Mouse (Mus musculus) brown adipose tissue, adult 24 weeks (tissue): ENCODE measurements around the gene Lrrc32. TPM values are rescaled to one million over a fixed set of nuclear protein-coding genes. Genes with fewer than 3 reads are reported as not detected.

Source experiments
- H3K27ac ChIP-seq: fragments of 200-500 bp; replicated peaks from 2 replicates; pipeline ENCODE4 v1.5.1; 2012; ENCODE audit warnings: low read depth, mild to moderate bottlenecking, low read length
- H3K4me1 ChIP-seq: fragments of 200-500 bp; 2 replicates; pipeline ENCODE4 v1.6.1; 2012; ENCODE audit warnings: low read length, mixed read lengths; ENCODE audit not compliant: control insufficient read depth, insufficient read depth, insufficient read length
- H3K4me3 ChIP-seq: fragments of 200-500 bp; 2 replicates; pipeline ENCODE4 v1.5.1; 2012; ENCODE audit warnings: low read depth, mild to moderate bottlenecking, low read length, moderate library complexity; ENCODE audit not compliant: insufficient read depth
- polyA plus RNA-seq: library from polyadenylated mRNA; stranded (reverse); fragments of >200 nt; gene quantifications from 2 replicates; pipeline ENCODE4 v1.2.4, GENCODE M21; 2012; ENCODE audit not compliant: missing spikeins, insufficient read depth, insufficient read length

The Lrrc32 gene
- 4.5 and 5.1 TPM in 2 replicates for polyA plus RNA-seq

GRCm38 (mm10) chr7:98489131-98489530, at the start of gene Lrrc32:
Gene Lrrc32, plus strand, starts transcription at chr7:98489283.
- Histone ChIP-seq H3K27ac (peak within 1 kb of the TSS; percentile 79), H3K4me1 (peaks cover 16% of the 10 kb centered on the region), H3K4me3 (peak within 1 kb of the TSS; percentile 84)

DNA sequence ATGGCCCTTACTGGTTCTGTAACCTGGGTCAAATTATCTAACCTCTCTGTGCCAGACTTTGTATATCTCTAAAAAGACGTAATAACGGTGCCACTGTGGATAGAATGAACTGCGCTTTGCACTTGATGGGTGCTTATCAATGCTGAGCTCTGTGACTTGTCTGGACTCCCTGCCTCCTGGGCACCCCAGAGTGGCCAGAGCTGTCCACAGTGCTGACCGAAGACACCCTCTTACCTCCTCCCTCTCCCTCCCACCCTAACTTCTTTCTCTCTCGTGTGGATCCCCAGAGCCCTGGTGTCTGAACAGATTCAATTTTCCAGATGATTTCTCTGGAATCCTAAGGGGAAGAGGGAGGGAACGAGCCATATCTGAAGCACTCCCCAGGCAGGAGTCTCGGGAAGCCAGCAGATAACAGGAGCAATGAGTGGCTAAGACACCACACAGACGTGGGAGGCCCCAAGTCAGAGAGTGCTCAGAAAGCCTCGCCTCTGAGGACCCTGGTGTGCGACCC, 49.1 kb upstream of the Lrrc32 start, which contains the start of gene Gucy2d:
Gene Gucy2d (plus strand): TSS at position 461 of the 511 bp plus-strand sequence.
- H3K4me1 ChIP-seq = no peaks in the 10 kb centered on the region
- H3K4me3 ChIP-seq = no peak within 1 kb of the TSS
- no peak within 1 kb of the TSS for H3K27ac ChIP-seq

DNA sequence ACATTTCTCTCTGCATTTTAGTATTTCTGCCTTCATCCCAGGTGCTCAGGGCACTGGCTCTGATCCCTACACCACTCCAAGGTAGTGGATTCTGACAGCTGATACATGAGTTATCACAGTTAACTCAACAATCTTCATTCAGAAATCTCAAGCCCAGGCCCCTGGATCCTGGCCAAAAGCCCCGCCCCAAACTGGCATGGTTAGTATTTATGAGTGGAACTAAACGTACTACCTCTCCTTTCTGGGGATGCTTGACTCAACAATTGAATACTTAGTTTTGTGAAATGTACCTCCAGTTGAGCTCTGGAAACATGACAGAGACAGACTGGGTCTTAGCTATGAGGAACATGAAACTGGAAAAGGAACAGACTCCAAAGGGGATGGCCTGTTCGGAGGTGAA, 42.2 kb upstream of the Lrrc32 start:
- no peak overlapping the region for H3K27ac ChIP-seq
- H3K4me3 ChIP-seq = no peak overlapping the region
- H3K4me1 ChIP-seq = no peaks in the 10 kb centered on the region

GRCm38 (mm10) chr7:98447585-98448308, 41.3 kb upstream of the Lrrc32 start:
- Histone ChIP-seq H3K27ac (0 out of 2 replicates have a peak overlapping the region, but pooled peaks have one; percentile 15), H3K4me3 (no peak overlapping the region), H3K4me1 (no peaks in the 10 kb centered on the region)

- Histone ChIP-seq H3K4me3 (no peak overlapping the region), H3K4me1 (no peaks in the 10 kb centered on the region), H3K27ac (0 out of 2 replicates have a peak overlapping the region, but pooled peaks have one; percentile 25)
These were observed 40.8 kb upstream of the Lrrc32 start for GRCm38 (mm10) chr7:98448309-98448630.

GRCm38 (mm10) chr7:98449696-98450095, 39.4 kb upstream of the Lrrc32 start:
- Histone ChIP-seq H3K27ac (no peak overlapping the region), H3K4me3 (no peak overlapping the region), H3K4me1 (peaks cover 7% of the 10 kb centered on the region)

GRCm38 (mm10) chr7:98454397-98455120, 34.5 kb upstream of the Lrrc32 start:
- peaks cover 7% of the 10 kb centered on the region for H3K4me1 ChIP-seq
- peak overlapping the region; percentile 72 for H3K27ac ChIP-seq
- no peak overlapping the region for H3K4me3 ChIP-seq

DNA sequence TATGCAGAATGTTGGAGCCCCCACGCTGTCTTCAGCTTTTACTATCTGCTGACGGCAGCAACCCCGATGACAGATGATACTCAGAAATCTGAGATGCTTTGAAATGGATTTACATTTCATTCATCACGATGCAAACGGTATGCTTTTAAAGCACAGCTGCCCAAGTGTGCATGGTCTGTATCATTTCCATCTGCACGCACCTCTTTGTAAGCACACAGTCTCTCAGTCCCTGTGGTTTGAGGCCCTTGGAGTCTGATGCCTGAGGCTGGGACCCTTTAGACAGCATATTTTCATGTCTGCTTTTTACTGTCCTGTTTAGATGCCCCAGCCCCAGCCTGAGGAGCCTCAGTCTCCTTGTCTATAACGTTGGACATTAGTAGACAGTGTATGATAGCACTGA, 28.8 kb upstream of the Lrrc32 start:
- H3K27ac ChIP-seq = no peak overlapping the region
- no peak overlapping the region for H3K4me3 ChIP-seq
- H3K4me1 ChIP-seq = no peaks in the 10 kb centered on the region

GRCm38 (mm10) chr7:98469089-98469488, 20.0 kb upstream of the Lrrc32 start:
- Histone ChIP-seq H3K4me3 (no peak overlapping the region), H3K27ac (no peak overlapping the region)

DNA sequence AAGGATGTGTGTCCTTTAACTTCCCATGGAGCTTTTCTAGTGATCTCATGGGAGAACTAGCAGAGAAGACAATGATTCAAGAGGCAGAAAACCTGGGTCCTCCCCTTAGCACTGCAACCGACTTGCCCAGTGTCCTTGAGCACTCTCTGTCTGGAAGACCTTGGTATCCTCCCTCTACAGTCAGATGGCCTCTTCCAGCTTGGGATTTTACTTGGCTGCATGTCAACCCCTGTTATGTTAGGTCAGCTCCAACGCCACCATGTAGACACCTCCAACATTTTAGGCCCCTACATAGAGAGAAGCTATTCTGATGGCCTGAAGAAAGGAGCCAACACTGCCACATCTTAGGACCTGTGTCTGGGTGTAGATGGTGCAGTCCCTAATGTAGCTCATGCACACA, 16.6 kb upstream of the Lrrc32 start:
- Histone ChIP-seq H3K4me1 (no peaks in the 10 kb centered on the region), H3K27ac (no peak overlapping the region)

More at GRCm38 (mm10) chr7:98469089-98469488, 20.0 kb upstream of the Lrrc32 start:
- no peaks in the 10 kb centered on the region for H3K4me1 ChIP-seq

DNA sequence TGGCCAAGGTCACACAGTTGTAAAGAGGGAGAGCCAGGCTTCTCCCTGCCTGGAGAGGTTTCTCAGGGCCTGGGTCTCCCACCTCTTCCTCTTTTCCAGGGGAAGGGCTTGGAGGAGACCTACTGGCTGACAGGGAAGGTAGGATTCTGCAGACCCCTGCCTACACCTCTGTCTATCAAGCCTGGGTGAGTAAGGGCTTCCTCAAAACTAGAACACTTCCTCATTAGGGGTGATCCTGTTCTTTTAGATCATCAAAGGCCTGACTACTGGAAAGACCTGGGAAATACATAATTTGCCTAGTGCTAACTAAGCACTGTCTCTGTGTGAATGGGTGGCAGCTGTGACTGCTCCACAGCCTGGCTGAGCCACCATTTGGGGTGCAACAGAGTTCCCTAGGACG, 14.5 kb upstream of the Lrrc32 start:
- Histone ChIP-seq H3K27ac (no peak overlapping the region), H3K4me1 (no peaks in the 10 kb centered on the region), H3K4me3 (no peak overlapping the region)

More for the DNA sequence above, 16.6 kb upstream of the Lrrc32 start:
- H3K4me3 ChIP-seq = no peak overlapping the region

GRCm38 (mm10) chr7:98477153-98477552, 11.9 kb upstream of the Lrrc32 start:
- no peaks in the 10 kb centered on the region for H3K4me1 ChIP-seq
- H3K27ac ChIP-seq = no peak overlapping the region
- H3K4me3 ChIP-seq = no peak overlapping the region

- Histone ChIP-seq H3K4me1 (peaks cover 6% of the 10 kb centered on the region; the same call in 1 of the 2 replicates), H3K4me3 (no peak overlapping the region), H3K27ac (no peak overlapping the region)
These were observed 8.6 kb upstream of the Lrrc32 start for GRCm38 (mm10) chr7:98480481-98480880.

GRCm38 (mm10) chr7:98481066-98481734, 7.9 kb upstream of the Lrrc32 start:
- Histone ChIP-seq H3K4me3 (no peak overlapping the region), H3K27ac (no peak overlapping the region), H3K4me1 (peaks cover 12% of the 10 kb centered on the region)

- H3K27ac ChIP-seq = no peak overlapping the region
- no peak overlapping the region for H3K4me3 ChIP-seq
- H3K4me1 ChIP-seq = peaks cover 12% of the 10 kb centered on the region
These were observed 7.2 kb upstream of the Lrrc32 start for GRCm38 (mm10) chr7:98481861-98482260.
